Mouse (Mus musculus) T-helper 17 cell (primary cell): Measurements from ENCODE around the gene 1600002K03Rik.
"Not testable (repeated sequence)": the region's sequence is repeated elsewhere in the genome, so short reads cannot be mapped to it uniquely, and the experiment has no call there.

Experiments used
- in situ Hi-C, 2 experiments: fragments of 300-600 bp; cut with MboI, MseI; formaldehyde crosslinking; loops; 1 replicate in 1 of 2; 2 replicates in 1 of 2; pipeline ENCODE4 v1.15.1; 2025; ENCODE audit warnings: high pct_unique_total_duplicates in 2 of 2

The 1600002K03Rik gene

GRCm38 (mm10) chr10:80164161-80164997 is 8.4 kb upstream of the 1600002K03Rik start:
- in situ Hi-C loops = no loop called here

- in situ Hi-C loops = no loop called here
These were observed 7.8 kb upstream of the 1600002K03Rik start for GRCm38 (mm10) chr10:80164998-80165344.

- in situ Hi-C loops = no loop called here
These were observed 7.2 kb upstream of the 1600002K03Rik start, which contains the start of gene Cirbp for GRCm38 (mm10) chr10:80165392-80166128. TSS of gene Cirbp (plus strand) at chr10:80165985.

GRCm38 (mm10) chr10:80166136-80166535 is 6.6 kb upstream of the 1600002K03Rik start:
- in situ Hi-C loops = not testable (repeated sequence)

- in situ Hi-C loops = no loop called here
These were observed 5.2 kb upstream of the 1600002K03Rik start for GRCm38 (mm10) chr10:80167460-80168037.

- in situ Hi-C loops = no loop called here
These were observed 4.6 kb upstream of the 1600002K03Rik start for GRCm38 (mm10) chr10:80168038-80168661.

GRCm38 (mm10) chr10:80169070-80169469 is 3.7 kb upstream of the 1600002K03Rik start:
- in situ Hi-C loops = no loop called here

- in situ Hi-C loops = no loop called here
These were observed 3.1 kb upstream of the 1600002K03Rik start for GRCm38 (mm10) chr10:80169651-80170050.

- in situ Hi-C loops = no loop called here
These were observed 2.7 kb upstream of the 1600002K03Rik start for GRCm38 (mm10) chr10:80170052-80170451.

- in situ Hi-C loops = no loop called here
These were observed 2.1 kb upstream of the 1600002K03Rik start for GRCm38 (mm10) chr10:80170601-80171021.

GRCm38 (mm10) chr10:80171252-80171651 is 1.5 kb upstream of the 1600002K03Rik start:
- in situ Hi-C loops = no loop called here

- in situ Hi-C loops = no loop called here
These were observed 801 bp upstream of the 1600002K03Rik start for GRCm38 (mm10) chr10:80171760-80172526.

GRCm38 (mm10) chr10:80173358-80173757 is 614 bp downstream of the 1600002K03Rik start:
- in situ Hi-C loops = no loop called here

GRCm38 (mm10) chr10:80173955-80174640 is 1.4 kb downstream of the 1600002K03Rik start:
- in situ Hi-C loops = no loop called here

- in situ Hi-C loops = loop anchor here (5.0 kb wide), 1 partner anchor 73 kb away; the partner anchor contains the start of gene Ndufs7 (in 2 of the 2)
These were observed 2.0 kb downstream of the 1600002K03Rik start for GRCm38 (mm10) chr10:80174705-80175104.

GRCm38 (mm10) chr10:80175536-80176269 is 3.0 kb downstream of the 1600002K03Rik start:
- in situ Hi-C loops = loop anchor here (5.0 kb wide), 1 partner anchor 72 kb away; the partner anchor contains the start of gene Ndufs7 (in 2 of the 2)

- in situ Hi-C loops = loop anchor here (5.0 kb wide), 1 partner anchor 71 kb away; the partner anchor contains the start of gene Ndufs7 (in 2 of the 2)
These were observed 3.6 kb downstream of the 1600002K03Rik start for GRCm38 (mm10) chr10:80176270-80176834.

GRCm38 (mm10) chr10:80177441-80178279 is 4.9 kb downstream of the 1600002K03Rik start:
- in situ Hi-C loops = loop anchor here (5.0 kb wide), 1 partner anchor 70 kb away; the partner anchor contains the start of gene Ndufs7 (in 2 of the 2)
